ENCODE assay signal across 8 mouse cellular contexts in genomic region chr10:112929222-112929615, GRCm38 (mm10). TPM values are rescaled to one million over a fixed set of nuclear protein-coding genes. Genes with fewer than 3 reads are reported as not detected.
DNase-seq lines count a peak whose midpoint lies in the region; ATAC-seq and TF ChIP-seq lines count a peak whose summit lies in the region.

No protein-coding gene starts in this region.

- H3K4me2 ChIP-seq in forebrain, embryonic 15.5 days (replicated peaks), result peak overlapping the region; percentile 82
- peak overlapping the region; percentile 76 for H3K4me2 ChIP-seq in liver, embryonic 16.5 days (ENCODE audit: low read depth, low read length)

- 39% methylated on average over 9 of the region's 9 CpGs for WGBS in forebrain, embryonic 15.5 days
- 39% methylated on average over 9 of the region's 9 CpGs for WGBS in liver, embryonic 16.5 days (ENCODE audit: insufficient replicate concordance)

- DNase-seq in embryo, embryonic 10.5 days (ENCODE audit: low spot score), result peak; percentile 7
- no peak for DNase-seq in embryo, embryonic 9.5 days (ENCODE audit: extremely low spot score)
- no peak for DNase-seq in T-cell, adult 2 months (ENCODE audit: low spot score)
- no peak for DNase-seq in adrenal gland, postnatal 14 days
- DNase-seq in spleen, adult 18-20 months, result no peak

- H3K27me3 ChIP-seq in C2C12 (ENCODE audit: control insufficient read depth, insufficient read depth, insufficient read length), result no peaks in the 10 kb centered on the region
- no peaks in the 10 kb centered on the region for H3K27me3 ChIP-seq in forebrain, embryonic 15.5 days
- H3K27me3 ChIP-seq in liver, embryonic 16.5 days (ENCODE audit: control insufficient read depth, insufficient read depth, low read depth, low read length), result no peaks in the 10 kb centered on the region

- no peak for TF ChIP-seq CTCF in C2C12 (IDR thresholded peaks at IDR 0.05; ENCODE audit: control insufficient read depth, insufficient read depth, insufficient read length)

- peaks cover 38% of the 10 kb centered on the region for H3K36me3 ChIP-seq in C2C12 (ENCODE audit: control insufficient read depth, insufficient read depth)
- peaks cover 29% of the 10 kb centered on the region for H3K36me3 ChIP-seq in forebrain, embryonic 15.5 days
- peaks cover 2% of the 10 kb centered on the region; the same call in 1 of the 2 replicates for H3K36me3 ChIP-seq in liver, embryonic 16.5 days (ENCODE audit: control insufficient read depth, insufficient read depth)

- no peak overlapping the region for H3ac ChIP-seq in C2C12 (ENCODE audit: control insufficient read depth, insufficient read length, low read depth)

- H3K79me2 ChIP-seq in C2C12 (ENCODE audit: control insufficient read depth, insufficient read depth), result peaks cover 45% of the 10 kb centered on the region

- peaks cover 34% of the 10 kb centered on the region for H3K79me3 ChIP-seq in C2C12 (ENCODE audit: low read depth)

- peak overlapping the region; percentile 79 for H3K4me3 ChIP-seq in C2C12 (ENCODE audit: insufficient read depth, poor library complexity, severe bottlenecking)
- H3K4me3 ChIP-seq in forebrain, embryonic 15.5 days, result peak overlapping the region; percentile 95
- peak overlapping the region; percentile 85 for H3K4me3 ChIP-seq in liver, embryonic 16.5 days (ENCODE audit: low read depth, low read length)

- H3K9me3 ChIP-seq in forebrain, embryonic 15.5 days, result no peaks in the 10 kb centered on the region
- no peaks in the 10 kb centered on the region for H3K9me3 ChIP-seq in liver, embryonic 16.5 days (replicated peaks; ENCODE audit: control insufficient read depth, low read length)

- H3K4me1 ChIP-seq in forebrain, embryonic 15.5 days, result peaks cover 35% of the 10 kb centered on the region
- peaks cover 12% of the 10 kb centered on the region for H3K4me1 ChIP-seq in liver, embryonic 16.5 days (ENCODE audit: control insufficient read depth, low read depth, low read length)

- peak overlapping the region; percentile 98 for H3K27ac ChIP-seq in forebrain, embryonic 15.5 days (replicated peaks)
- no peak overlapping the region for H3K27ac ChIP-seq in liver, embryonic 16.5 days (ENCODE audit: low read length)

- no peak for ATAC-seq in forebrain, embryonic 15.5 days (replicated peaks)
- ATAC-seq in liver, embryonic 16.5 days (ENCODE audit: low read depth), result no peak

- H3K9ac ChIP-seq in forebrain, embryonic 15.5 days (replicated peaks), result peak overlapping the region; percentile 100
- H3K9ac ChIP-seq in liver, embryonic 16.5 days (ENCODE audit: low read depth, low read length), result peak overlapping the region; percentile 90; the same call in 1 of the 2 replicates

TF ChIP-seq in C2C12, 6 proteins besides CTCF, POLR2A, EP300 and RAD21:
- TF ChIP-seq CEBPB (IDR thresholded peaks at IDR 0.05; ENCODE audit: low read depth) (no peak), MAX (IDR thresholded peaks at IDR 0.05) (no peak), USF1 (IDR thresholded peaks at IDR 0.05; ENCODE audit: low read depth) (no peak), FOSL1 (IDR thresholded peaks at IDR 0.05; ENCODE audit: insufficient read depth, low read length, poor library complexity, severe bottlenecking) (no peak), MYOD1 (IDR thresholded peaks at IDR 0.05; ENCODE audit: control insufficient read depth, insufficient read length, low read depth) (no peak), MYOG (IDR thresholded peaks at IDR 0.05; ENCODE audit: control insufficient read depth, extremely low read depth, insufficient read length) (no peak)

RNA-seq across cellular contexts. Expression of gene Atxn7l3b, which starts 0.4 kb away (rescaled TPM):
- polyA plus RNA-seq in C2C12 (2012; fragmentation: generic; extraction: Trizol), result 34.0 TPM
- polyA plus RNA-seq in forebrain, embryonic 15.5 days (2015; fragmentation: Nextera tagmentation; extraction: Ambion mirVana), result 391 and 395 TPM in 2 replicates
- polyA plus RNA-seq in liver, embryonic 16.5 days (2015; fragmentation: Nextera tagmentation; extraction: Ambion mirVana), result 46.2 and 46.6 TPM in 2 replicates
- total RNA-seq in adrenal gland, postnatal 14 days (2021), result 87.0 and 91.7 TPM in 2 replicates
